Mouse (Mus musculus): ENCODE measurements around the gene B2m.

GRCm38 (mm10) chr2:122161542-122161941, 14.1 kb downstream of the B2m start:
- TF ChIP-seq POLR2A (IDR thresholded peaks at IDR 0.05; ENCODE audit: low read depth, low read length): no peak
- TF ChIP-seq CTCF (IDR thresholded peaks at IDR 0.05; ENCODE audit: extremely low read depth, insufficient read length, insufficient replicate concordance, low read depth, low read length): no peak
